Mouse (Mus musculus): ENCODE data around the gene Krtap4-16.
"Not testable (repeated sequence)": the region's sequence is repeated elsewhere in the genome, so short reads cannot be mapped to it uniquely, and the experiment has no call there.

The Krtap4-16 gene

GRCm38 (mm10) chr11:99851508-99851907 is at the start of gene Krtap4-16:
Krtap4-16 (minus strand) TSS chr11:99851608.
- DNase-seq (ENCODE audit: low spot score): no peak

GRCm38 (mm10) chr11:99878887-99879286 is 27.5 kb upstream of the Krtap4-16 start, which contains the start of gene Gm11567:
Gm11567 (plus strand) TSS chr11:99879187.
- not testable (repeated sequence) for DNase-seq (ENCODE audit: low spot score)

GRCm38 (mm10) chr11:99873089-99873488 is 21.7 kb upstream of the Krtap4-16 start, which contains the start of gene Krtap9-1:
Krtap9-1 (plus strand) TSS chr11:99873389.
- not testable (repeated sequence) for DNase-seq (ENCODE audit: low spot score)

GRCm38 (mm10) chr11:99864176-99864575 is 12.8 kb upstream of the Krtap4-16 start, which contains the start of gene Gm11559:
Gm11559 (plus strand) TSS chr11:99864476.
- DNase-seq (ENCODE audit: low spot score): not testable (repeated sequence)

- no peak for DNase-seq (ENCODE audit: low spot score)
Measured at GRCm38 (mm10) chr11:99858761-99859160, 7.4 kb upstream of the Krtap4-16 start.

GRCm38 (mm10) chr11:99857617-99858016 is 6.2 kb upstream of the Krtap4-16 start, which contains the start of gene Gm11568:
Gm11568 (plus strand) TSS chr11:99857917.
- DNase-seq (ENCODE audit: low spot score): no peak

GRCm38 (mm10) chr11:99854121-99854520 is 2.7 kb upstream of the Krtap4-16 start:
- DNase-seq (ENCODE audit: low spot score): no peak

GRCm38 (mm10) chr11:99846746-99847145 is 4.7 kb downstream of the Krtap4-16 start:
- DNase-seq (ENCODE audit: low spot score): no peak

- DNase-seq (ENCODE audit: low spot score): no peak
Measured at GRCm38 (mm10) chr11:99842185-99842584, 9.2 kb downstream of the Krtap4-16 start.

GRCm38 (mm10) chr11:99837966-99838365 is 13.4 kb downstream of the Krtap4-16 start, which contains the start of gene 2300003K06Rik:
2300003K06Rik (minus strand) TSS chr11:99838066.
- DNase-seq (ENCODE audit: low spot score): no peak

GRCm38 (mm10) chr11:99815566-99815965 is 35.8 kb downstream of the Krtap4-16 start, which contains the start of gene Gm11564:
Gm11564 (minus strand) TSS chr11:99815666.
- DNase-seq (ENCODE audit: low spot score): not testable (repeated sequence)

GRCm38 (mm10) chr11:99809792-99810191 is 41.6 kb downstream of the Krtap4-16 start, which contains the start of gene Krtap4-13:
Krtap4-13 (minus strand) TSS chr11:99809892.
- DNase-seq (ENCODE audit: low spot score): not testable (repeated sequence)

GRCm38 (mm10) chr11:99804346-99804745 is 47.1 kb downstream of the Krtap4-16 start, which contains the start of gene Gm11554:
Gm11554 (minus strand) TSS chr11:99804446.
- not testable (repeated sequence) for DNase-seq (ENCODE audit: low spot score)
